Mouse (Mus musculus): ENCODE results near the gene Cd2bp2. TPM values are rescaled to one million over a fixed set of nuclear protein-coding genes. Genes with fewer than 3 reads are reported as not detected.

The Cd2bp2 gene
- polyA plus RNA-seq, 1 experiment = 17.4 TPM

DNA sequence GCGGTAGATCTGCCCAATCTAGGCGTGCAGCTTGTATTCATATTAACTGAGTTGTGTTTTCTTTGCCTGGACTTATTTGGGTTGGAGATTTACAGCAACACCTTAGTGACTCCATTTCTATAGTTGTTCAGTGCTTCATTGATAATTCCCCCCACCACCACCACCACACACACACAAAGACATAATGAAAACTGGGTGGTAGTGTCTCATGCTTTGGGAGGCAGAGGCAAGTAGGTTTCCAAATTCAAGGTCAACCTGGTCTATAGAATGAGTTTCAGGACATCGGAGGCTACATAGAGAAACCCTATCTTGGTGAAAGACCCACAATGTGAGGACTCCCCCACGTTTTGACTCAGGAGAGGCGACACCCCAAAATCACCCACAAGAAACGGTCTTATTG lies 28.8 kb upstream of the Cd2bp2 start:
- Histone ChIP-seq H3K27ac (replicated peaks; ENCODE audit: low read depth, low read length) (no peak overlapping the region), H3K4me1 (ENCODE audit: control insufficient read depth, insufficient read depth, insufficient read length, low read length) (no peaks in the 10 kb centered on the region)

GRCm38 (mm10) chr7:127223515-127224478 lies 27.9 kb upstream of the Cd2bp2 start:
- Histone ChIP-seq H3K27ac (replicated peaks; ENCODE audit: low read depth, low read length) (no peak overlapping the region), H3K4me1 (ENCODE audit: control insufficient read depth, insufficient read depth, insufficient read length, low read length) (no peaks in the 10 kb centered on the region), H3K4me3 (ENCODE audit: insufficient read depth, low read depth, low read length) (no peak overlapping the region)

More for the DNA sequence above, 28.8 kb upstream of the Cd2bp2 start:
- no peak overlapping the region for H3K4me3 ChIP-seq (ENCODE audit: insufficient read depth, low read depth, low read length)

DNA sequence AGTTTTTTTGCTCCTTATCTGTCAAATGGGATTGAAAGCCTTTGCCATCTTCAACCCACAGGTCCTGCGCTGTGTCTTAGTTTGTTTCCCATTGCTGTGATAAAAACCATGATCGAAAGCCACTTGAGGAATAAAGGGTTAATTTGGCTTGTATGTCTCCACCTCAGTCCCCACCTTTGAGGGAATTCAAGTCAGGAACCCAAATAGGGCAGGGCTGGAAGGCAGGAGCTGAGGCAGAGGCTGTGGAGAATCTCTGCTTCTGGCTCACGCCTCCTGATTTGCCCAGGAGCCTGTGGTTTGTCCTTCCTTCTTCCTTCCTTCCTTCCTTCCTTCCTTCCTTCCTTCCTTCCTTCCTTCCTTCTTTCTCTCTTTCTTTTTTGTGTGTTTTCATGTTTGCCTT lies 27.3 kb upstream of the Cd2bp2 start:
- no peak overlapping the region for H3K4me3 ChIP-seq (ENCODE audit: insufficient read depth, low read depth, low read length)
- H3K27ac ChIP-seq (replicated peaks; ENCODE audit: low read depth, low read length) = no peak overlapping the region
- no peaks in the 10 kb centered on the region for H3K4me1 ChIP-seq (ENCODE audit: control insufficient read depth, insufficient read depth, insufficient read length, low read length)

- H3K27ac ChIP-seq (replicated peaks; ENCODE audit: low read depth, low read length) = no peak overlapping the region
- no peak overlapping the region for H3K4me3 ChIP-seq (ENCODE audit: insufficient read depth, low read depth, low read length)
- H3K4me1 ChIP-seq (ENCODE audit: control insufficient read depth, insufficient read depth, insufficient read length, low read length) = no peaks in the 10 kb centered on the region
Measured at GRCm38 (mm10) chr7:127220440-127220839, 24.6 kb upstream of the Cd2bp2 start.

DNA sequence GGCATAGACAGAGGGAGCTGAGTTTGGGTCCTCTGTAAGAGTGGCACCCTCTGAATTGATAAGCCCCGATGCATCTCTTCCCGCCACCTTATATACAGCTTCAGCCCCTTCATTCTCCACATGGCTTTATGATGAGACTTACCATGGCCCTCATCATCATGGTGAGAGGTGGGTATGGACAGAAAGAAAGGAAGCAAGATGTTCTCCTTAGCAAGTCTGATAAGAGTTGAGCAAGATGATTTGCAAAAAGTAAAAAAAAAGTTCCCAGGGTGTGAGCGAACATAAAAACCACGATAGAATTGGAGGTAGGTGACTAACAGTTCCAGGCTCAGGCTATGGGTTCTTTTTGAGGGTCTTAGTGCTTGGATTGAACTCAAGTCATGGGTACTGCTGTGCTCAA lies 22.8 kb upstream of the Cd2bp2 start:
- H3K4me1 ChIP-seq (ENCODE audit: control insufficient read depth, insufficient read depth, insufficient read length, low read length) = no peaks in the 10 kb centered on the region
- no peak overlapping the region for H3K27ac ChIP-seq (replicated peaks; ENCODE audit: low read depth, low read length)
- no peak overlapping the region for H3K4me3 ChIP-seq (ENCODE audit: insufficient read depth, low read depth, low read length)

- no peaks in the 10 kb centered on the region for H3K4me1 ChIP-seq (ENCODE audit: control insufficient read depth, insufficient read depth, insufficient read length, low read length)
- no peak overlapping the region for H3K27ac ChIP-seq (replicated peaks; ENCODE audit: low read depth, low read length)
- peak overlapping the region; percentile 30; the same call in 1 of the 2 replicates for H3K4me3 ChIP-seq (ENCODE audit: insufficient read depth, low read depth, low read length)
Measured at GRCm38 (mm10) chr7:127217901-127218642, 22.2 kb upstream of the Cd2bp2 start.

- H3K27ac ChIP-seq (replicated peaks; ENCODE audit: low read depth, low read length) = no peak overlapping the region
Measured at GRCm38 (mm10) chr7:127217475-127217874, 21.6 kb upstream of the Cd2bp2 start.

GRCm38 (mm10) chr7:127216307-127216706 lies 20.5 kb upstream of the Cd2bp2 start:
- H3K4me1 ChIP-seq (ENCODE audit: control insufficient read depth, insufficient read depth, insufficient read length, low read length) = no peaks in the 10 kb centered on the region

More at GRCm38 (mm10) chr7:127217475-127217874, 21.6 kb upstream of the Cd2bp2 start:
- H3K4me1 ChIP-seq (ENCODE audit: control insufficient read depth, insufficient read depth, insufficient read length, low read length) = no peaks in the 10 kb centered on the region
- H3K4me3 ChIP-seq (ENCODE audit: insufficient read depth, low read depth, low read length) = no peak overlapping the region

GRCm38 (mm10) chr7:127214981-127215871 lies 19.4 kb upstream of the Cd2bp2 start:
- H3K4me1 ChIP-seq (ENCODE audit: control insufficient read depth, insufficient read depth, insufficient read length, low read length) = no peaks in the 10 kb centered on the region
- peak overlapping the region; percentile 16; the same call in 1 of the 2 replicates for H3K27ac ChIP-seq (replicated peaks; ENCODE audit: low read depth, low read length)
- H3K4me3 ChIP-seq (ENCODE audit: insufficient read depth, low read depth, low read length) = peak overlapping the region; percentile 55

More at GRCm38 (mm10) chr7:127216307-127216706, 20.5 kb upstream of the Cd2bp2 start:
- H3K27ac ChIP-seq (replicated peaks; ENCODE audit: low read depth, low read length) = no peak overlapping the region
- no peak overlapping the region for H3K4me3 ChIP-seq (ENCODE audit: insufficient read depth, low read depth, low read length)

DNA sequence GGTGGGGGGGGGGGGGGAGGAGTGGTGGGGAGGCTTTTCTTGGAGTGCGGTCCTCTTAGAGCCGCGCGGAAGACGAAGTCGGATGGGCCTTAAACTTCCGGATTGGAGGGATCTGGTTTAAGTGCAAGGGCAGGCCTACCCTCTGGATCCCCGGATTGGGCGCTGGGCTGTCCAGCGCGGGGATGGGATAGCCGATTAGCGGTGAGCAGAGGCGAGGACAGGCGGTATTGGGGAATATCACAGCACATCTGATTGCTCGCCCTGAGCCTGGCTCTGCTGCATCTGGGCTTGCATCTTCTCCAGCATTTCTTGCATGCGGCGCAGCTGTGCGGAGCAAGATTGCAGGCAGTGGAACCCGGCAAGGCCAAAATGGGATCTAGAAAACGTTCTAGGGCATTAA lies 18.7 kb upstream of the Cd2bp2 start:
- H3K27ac ChIP-seq (replicated peaks; ENCODE audit: low read depth, low read length) = peak overlapping the region; percentile 16; the same call in 1 of the 2 replicates
- H3K4me1 ChIP-seq (ENCODE audit: control insufficient read depth, insufficient read depth, insufficient read length, low read length) = no peaks in the 10 kb centered on the region
- peak overlapping the region; percentile 55 for H3K4me3 ChIP-seq (ENCODE audit: insufficient read depth, low read depth, low read length)

DNA sequence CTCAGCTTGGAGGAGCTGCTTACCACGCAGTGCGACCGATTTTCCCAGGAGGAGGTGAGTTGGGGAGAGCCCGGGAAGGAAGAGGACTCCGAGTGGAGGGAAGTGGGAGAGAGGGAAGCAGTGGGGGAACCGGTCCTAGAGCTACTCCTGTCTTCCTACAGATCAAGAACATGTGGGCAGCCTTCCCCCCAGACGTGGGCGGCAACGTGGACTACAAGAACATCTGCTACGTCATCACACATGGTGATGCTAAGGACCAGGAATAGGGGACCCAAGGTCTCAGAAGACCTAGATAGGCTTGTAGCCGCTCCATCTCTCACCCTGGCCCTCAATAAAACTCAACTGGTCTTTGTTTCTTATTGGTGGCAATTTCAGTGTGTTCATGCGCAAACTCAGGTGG lies 18.1 kb upstream of the Cd2bp2 start:
- Histone ChIP-seq H3K27ac (replicated peaks; ENCODE audit: low read depth, low read length) (no peak overlapping the region), H3K4me1 (ENCODE audit: control insufficient read depth, insufficient read depth, insufficient read length, low read length) (no peaks in the 10 kb centered on the region), H3K4me3 (ENCODE audit: insufficient read depth, low read depth, low read length) (no peak overlapping the region)

DNA sequence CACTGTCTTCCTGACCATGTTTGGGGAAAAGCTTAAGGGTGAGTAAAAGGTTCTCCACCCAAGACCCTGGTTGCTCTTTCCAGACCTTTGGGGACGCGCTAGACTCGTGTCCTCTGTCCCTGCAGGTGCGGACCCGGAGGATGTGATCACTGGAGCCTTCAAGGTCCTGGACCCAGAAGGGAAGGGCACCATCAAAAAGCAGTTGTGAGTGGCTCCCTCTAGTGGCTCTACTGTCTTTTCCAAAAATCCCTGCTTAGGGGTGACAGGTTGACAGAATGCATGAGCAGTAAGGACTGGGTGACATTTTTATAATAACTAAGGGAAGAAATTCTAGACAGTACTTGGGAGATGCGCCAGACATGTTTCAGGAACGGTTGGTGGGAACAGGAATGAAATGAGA lies 17.6 kb upstream of the Cd2bp2 start:
- H3K4me1 ChIP-seq (ENCODE audit: control insufficient read depth, insufficient read depth, insufficient read length, low read length) = no peaks in the 10 kb centered on the region
- no peak overlapping the region for H3K4me3 ChIP-seq (ENCODE audit: insufficient read depth, low read depth, low read length)
- no peak overlapping the region for H3K27ac ChIP-seq (replicated peaks; ENCODE audit: low read depth, low read length)

GRCm38 (mm10) chr7:127212432-127213250 lies 16.8 kb upstream of the Cd2bp2 start:
- Histone ChIP-seq H3K4me3 (ENCODE audit: insufficient read depth, low read depth, low read length) (no peak overlapping the region; the same call in 1 of the 2 replicates), H3K27ac (replicated peaks; ENCODE audit: low read depth, low read length) (no peak overlapping the region), H3K4me1 (ENCODE audit: control insufficient read depth, insufficient read depth, insufficient read length, low read length) (no peaks in the 10 kb centered on the region)

Data from brown adipose tissue, adult 24 weeks (tissue).